Mouse (Mus musculus) forebrain, embryonic 15.5 days (tissue): Measurements from ENCODE around the gene Rsrp1. TPM values are rescaled to one million over a fixed set of nuclear protein-coding genes. Genes with fewer than 3 reads are reported as not detected.

Experiments
- ATAC-seq: fragments of 200-750 bp; cut with Nextera tagmentation; replicated peaks from 2 replicates; pipeline ENCODE4 v1.8.0; 2017; ENCODE audit warnings: mild to moderate bottlenecking, moderate TSS enrichment, moderate library complexity
- H3K27ac ChIP-seq: fragments of 300-500 bp; sonication (generic); replicated peaks from 2 replicates; pipeline ENCODE4 v1.5.1; 2015; ENCODE audit warnings: mild to moderate bottlenecking, inconsistent platforms
- H3K27me3 ChIP-seq: fragments of 300-500 bp; sonication (generic); 2 replicates; pipeline ENCODE4 v1.6.1; 2015; ENCODE audit warnings: inconsistent platforms
- H3K36me3 ChIP-seq: fragments of 300-500 bp; sonication (generic); 2 replicates; pipeline ENCODE4 v1.6.1; 2015; ENCODE audit warnings: mild to moderate bottlenecking, inconsistent platforms
- H3K4me1 ChIP-seq: fragments of 300-500 bp; sonication (generic); 2 replicates; pipeline ENCODE4 v1.6.1; 2015; ENCODE audit warnings: inconsistent platforms
- H3K4me2 ChIP-seq: fragments of 300-500 bp; sonication (generic); replicated peaks from 2 replicates; pipeline ENCODE4 v1.6.1; 2015; ENCODE audit warnings: mild to moderate bottlenecking, inconsistent platforms
- H3K4me3 ChIP-seq: fragments of 300-500 bp; sonication (generic); 2 replicates; pipeline ENCODE4 v1.5.1; 2015; ENCODE audit warnings: mild to moderate bottlenecking, inconsistent platforms
- H3K9ac ChIP-seq: fragments of 300-500 bp; sonication (generic); replicated peaks from 2 replicates; pipeline ENCODE4 v1.6.1; 2015; ENCODE audit warnings: mild to moderate bottlenecking, inconsistent platforms
- H3K9me3 ChIP-seq: fragments of 300-500 bp; sonication (generic); 2 replicates; pipeline ENCODE4 v1.6.1; 2016; ENCODE audit warnings: inconsistent platforms
- WGBS: fragments of 180-500 bp; shearing (Covaris S2); methylation state at CpG from one replicate; pipeline ENCODE4 v1.1.7; 2015; ENCODE audit warnings: mixed read lengths; 5-methylcytosine and 5-hydroxymethylcytosine counted together
- polyA plus RNA-seq: library from polyadenylated mRNA; unstranded; fragments of >200 nt; fragmentation: Nextera tagmentation; extraction: Ambion mirVana; gene quantifications from 2 replicates; pipeline ENCODE4 v1.2.1, GENCODE M21; 2015

Rsrp1 gene
- polyA plus RNA-seq, 1 experiment from 2014 or later, result 574 TPM

DNA sequence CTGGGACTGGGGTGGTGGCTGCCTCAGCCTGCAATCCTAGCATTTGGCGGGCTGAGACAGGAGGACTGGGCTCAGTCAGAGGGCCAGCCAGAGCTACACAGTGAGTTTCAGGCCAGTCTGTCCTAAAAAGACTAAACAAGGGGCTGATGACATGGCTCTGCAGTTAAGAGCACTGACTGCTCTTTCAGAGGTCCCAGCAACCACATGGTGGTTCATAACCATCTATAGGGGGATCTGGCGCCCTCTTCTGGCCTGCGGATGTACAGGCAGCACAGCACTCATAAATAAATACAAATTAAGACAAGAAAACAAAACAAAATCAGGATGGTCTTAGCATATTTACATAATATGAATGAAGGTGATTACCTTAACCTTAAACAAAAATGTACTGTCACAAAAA, 10.0 kb upstream of the Rsrp1 start:
- Histone ChIP-seq H3K4me2 (peak overlapping the region; percentile 68), H3K4me1 (peaks cover 24% of the 10 kb centered on the region), H3K4me3 (peak overlapping the region; percentile 97), H3K27ac (no peak overlapping the region), H3K9ac (peak overlapping the region; percentile 94), H3K9me3 (no peaks in the 10 kb centered on the region), H3K27me3 (no peaks in the 10 kb centered on the region), H3K36me3 (peaks cover 28% of the 10 kb centered on the region)
- ATAC-seq, result no peak
- 26% methylated on average over 3 of the region's 3 CpGs for WGBS

DNA sequence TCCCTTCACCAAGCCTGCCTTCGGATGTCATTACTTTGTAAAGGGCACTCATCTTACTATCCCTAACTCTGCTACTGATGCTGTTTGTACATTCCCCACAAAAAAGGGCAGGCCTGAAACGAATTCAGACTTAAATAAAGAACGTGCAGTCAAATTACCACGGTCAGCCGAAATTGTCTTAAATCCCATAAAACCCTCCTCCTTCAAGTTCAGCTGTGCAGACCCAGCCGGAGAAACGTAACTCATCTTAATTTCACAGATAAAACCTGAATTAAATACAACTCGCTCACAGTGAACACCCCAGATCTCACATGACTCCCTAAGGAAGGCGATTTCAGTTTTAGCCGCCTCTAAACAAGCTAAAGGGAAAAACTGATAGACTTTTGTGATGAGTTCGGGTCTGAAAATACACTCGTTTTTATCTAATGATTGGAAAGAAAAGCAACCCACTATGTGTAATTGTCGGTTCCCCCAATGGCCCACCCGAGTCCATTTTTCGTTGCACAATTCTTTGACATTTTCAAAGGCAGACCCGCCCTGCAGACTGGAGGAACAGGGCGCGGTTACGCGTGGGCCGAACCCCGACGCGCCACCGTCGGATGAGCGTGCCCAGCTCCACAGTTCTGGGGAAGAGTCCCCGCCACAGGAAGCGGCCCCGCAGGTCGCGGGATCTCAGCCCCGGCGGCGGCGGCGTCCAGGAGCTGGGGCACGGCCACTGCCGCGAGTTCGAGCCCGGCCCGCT, 9.1 kb upstream of the Rsrp1 start:
- peak; percentile 82 for ATAC-seq
- H3K4me1 ChIP-seq, result peaks cover 24% of the 10 kb centered on the region
- H3K4me3 ChIP-seq, result peak overlapping the region; percentile 97
- peak overlapping the region; percentile 94 for H3K9ac ChIP-seq
- H3K36me3 ChIP-seq, result peaks cover 19% of the 10 kb centered on the region
- no peaks in the 10 kb centered on the region for H3K9me3 ChIP-seq
- WGBS, result under 1% methylated on average over 43 of the region's 43 CpGs
- H3K27me3 ChIP-seq, result no peaks in the 10 kb centered on the region
- H3K4me2 ChIP-seq, result peak overlapping the region; percentile 68
- peak overlapping the region; percentile 92 for H3K27ac ChIP-seq

DNA sequence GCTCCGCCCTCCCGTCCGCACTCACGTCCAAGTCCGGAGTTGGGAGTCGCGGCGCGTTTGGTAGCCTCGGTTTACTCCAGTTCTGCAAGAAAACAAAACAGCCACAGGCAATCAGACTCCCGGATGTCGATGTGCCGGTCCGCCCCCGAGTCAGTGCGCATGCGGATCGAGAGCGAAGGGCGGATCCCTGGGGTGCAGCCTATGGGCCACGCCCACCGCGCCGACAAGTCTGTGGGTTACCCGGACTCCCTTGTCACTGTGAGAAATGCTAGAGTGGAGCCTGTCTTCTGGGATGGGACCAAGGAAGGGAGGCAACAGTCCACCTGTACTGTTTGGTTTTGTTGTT, 8.6 kb upstream of the Rsrp1 start, which contains the start of gene Tmem50a:
Gene Tmem50a, minus strand, starts transcription at position 161 of the 346 bp plus-strand sequence.
- H3K4me3 ChIP-seq, result peak within 1 kb of the TSS; percentile 97
- peaks cover 14% of the 10 kb centered on the region for H3K36me3 ChIP-seq
- WGBS, result under 1% methylated on average over 25 of the region's 25 CpGs
- peak within 1 kb of the TSS; percentile 68 for H3K4me2 ChIP-seq
- ATAC-seq, result peak; percentile 95
- H3K27ac ChIP-seq, result peak within 1 kb of the TSS; percentile 92
- peaks cover 24% of the 10 kb centered on the region for H3K4me1 ChIP-seq
- H3K27me3 ChIP-seq, result no peaks in the 10 kb centered on the region
- no peaks in the 10 kb centered on the region for H3K9me3 ChIP-seq
- peak within 1 kb of the TSS; percentile 94 for H3K9ac ChIP-seq

DNA sequence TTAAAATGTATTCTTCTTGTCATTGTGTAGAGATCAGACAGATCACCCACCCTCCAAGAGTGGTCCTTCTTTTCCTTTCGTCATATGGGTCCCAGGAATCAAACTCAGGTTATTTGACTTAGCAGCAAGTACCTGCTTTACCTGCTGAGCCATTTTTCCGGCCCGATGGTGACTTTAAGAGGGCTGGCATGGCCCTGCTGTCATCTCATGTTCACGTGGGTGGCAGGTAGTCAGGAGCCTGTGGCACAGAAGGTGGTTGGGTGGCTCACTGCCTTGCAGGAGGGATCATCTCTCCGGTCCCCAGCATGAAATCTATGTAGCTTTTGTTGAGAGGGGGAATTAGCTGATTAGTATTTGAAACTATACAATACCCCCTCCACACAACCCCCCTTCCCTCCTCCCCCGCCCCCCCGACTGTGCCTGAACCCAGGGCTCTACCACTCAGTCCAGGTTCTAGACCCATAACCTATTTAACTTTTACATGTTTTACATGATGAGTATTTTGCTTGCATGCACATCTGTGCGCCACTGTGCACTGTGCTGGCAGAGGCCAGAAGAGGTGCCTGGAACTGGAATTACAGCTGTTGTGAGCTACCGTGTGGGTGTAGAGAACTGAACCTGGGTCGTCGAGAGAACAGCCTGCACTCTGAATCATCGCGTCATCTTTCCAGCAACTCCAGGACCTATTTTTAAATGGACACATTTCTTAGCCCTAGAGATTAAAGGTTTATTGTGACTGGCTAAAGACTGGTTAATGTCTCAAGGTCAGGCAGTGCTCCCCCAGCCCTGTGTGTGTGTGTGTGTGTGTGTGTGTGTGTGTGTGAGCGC, 8.0 kb upstream of the Rsrp1 start:
- peak; percentile 53 for ATAC-seq
- peak overlapping the region; percentile 92 for H3K27ac ChIP-seq
- 53% methylated on average over 14 of the region's 14 CpGs for WGBS

DNA sequence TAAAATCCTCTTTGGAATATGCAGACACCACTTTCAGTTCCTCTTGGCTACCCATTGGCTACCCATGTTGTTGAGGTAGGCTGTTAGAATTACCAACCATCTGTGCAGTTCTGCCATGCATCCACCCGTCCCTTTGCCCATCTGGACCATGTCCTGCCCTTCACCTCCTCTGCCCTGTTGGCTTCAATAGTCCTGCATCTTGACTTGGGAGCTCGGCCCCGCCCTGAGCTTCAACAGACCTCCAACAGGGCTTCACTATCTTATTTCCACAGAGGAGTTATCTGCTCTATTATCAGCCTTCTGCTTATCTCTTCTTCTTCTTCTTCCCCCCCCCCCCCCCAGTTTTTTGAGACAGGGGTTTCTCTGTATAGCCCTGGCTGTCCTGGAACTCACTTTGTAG, 6.2 kb upstream of the Rsrp1 start:
- 80% methylated on average over 3 of the region's 3 CpGs for WGBS
- Histone ChIP-seq H3K27ac (no peak overlapping the region), H3K9ac (no peak overlapping the region), H3K9me3 (no peaks in the 10 kb centered on the region), H3K4me3 (no peak overlapping the region), H3K27me3 (no peaks in the 10 kb centered on the region), H3K36me3 (0 out of 2 replicates have a peak, but pooled peaks cover 2% of the 10 kb centered on the region), H3K4me1 (peaks cover 24% of the 10 kb centered on the region), H3K4me2 (no peak overlapping the region)
- ATAC-seq, result no peak

More for the DNA sequence above, 8.0 kb upstream of the Rsrp1 start:
- Histone ChIP-seq H3K9ac (peak overlapping the region; percentile 94), H3K36me3 (peaks cover 12% of the 10 kb centered on the region), H3K4me1 (peaks cover 24% of the 10 kb centered on the region), H3K27me3 (no peaks in the 10 kb centered on the region), H3K9me3 (no peaks in the 10 kb centered on the region), H3K4me3 (peak overlapping the region; percentile 97), H3K4me2 (peak overlapping the region; percentile 68)

DNA sequence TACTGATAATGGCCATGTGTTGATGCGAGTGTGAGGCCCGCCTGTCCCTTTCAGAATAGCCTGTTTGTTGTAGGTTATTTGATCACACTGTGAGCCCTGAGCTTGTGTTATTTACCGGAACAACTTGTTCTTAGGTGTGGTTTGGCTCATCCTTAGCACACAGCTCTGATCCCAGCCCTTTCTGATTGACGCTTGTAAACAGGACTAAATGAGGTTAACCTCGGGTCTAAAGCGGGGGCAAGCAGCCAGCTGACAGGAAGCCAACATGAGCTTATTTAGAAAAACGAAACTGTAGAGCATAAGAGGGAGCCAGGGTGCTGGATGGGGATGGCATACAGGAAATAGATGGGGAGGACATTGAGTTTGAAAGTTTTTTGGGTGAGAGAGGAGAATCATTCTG, 5.0 kb upstream of the Rsrp1 start:
- Histone ChIP-seq H3K27me3 (no peaks in the 10 kb centered on the region), H3K9ac (no peak overlapping the region), H3K4me2 (no peak overlapping the region), H3K27ac (no peak overlapping the region), H3K36me3 (no peaks in the 10 kb centered on the region), H3K9me3 (no peaks in the 10 kb centered on the region), H3K4me1 (peaks cover 22% of the 10 kb centered on the region), H3K4me3 (no peak overlapping the region)
- ATAC-seq, result no peak
- WGBS, result 65% methylated on average over 7 of the region's 7 CpGs

DNA sequence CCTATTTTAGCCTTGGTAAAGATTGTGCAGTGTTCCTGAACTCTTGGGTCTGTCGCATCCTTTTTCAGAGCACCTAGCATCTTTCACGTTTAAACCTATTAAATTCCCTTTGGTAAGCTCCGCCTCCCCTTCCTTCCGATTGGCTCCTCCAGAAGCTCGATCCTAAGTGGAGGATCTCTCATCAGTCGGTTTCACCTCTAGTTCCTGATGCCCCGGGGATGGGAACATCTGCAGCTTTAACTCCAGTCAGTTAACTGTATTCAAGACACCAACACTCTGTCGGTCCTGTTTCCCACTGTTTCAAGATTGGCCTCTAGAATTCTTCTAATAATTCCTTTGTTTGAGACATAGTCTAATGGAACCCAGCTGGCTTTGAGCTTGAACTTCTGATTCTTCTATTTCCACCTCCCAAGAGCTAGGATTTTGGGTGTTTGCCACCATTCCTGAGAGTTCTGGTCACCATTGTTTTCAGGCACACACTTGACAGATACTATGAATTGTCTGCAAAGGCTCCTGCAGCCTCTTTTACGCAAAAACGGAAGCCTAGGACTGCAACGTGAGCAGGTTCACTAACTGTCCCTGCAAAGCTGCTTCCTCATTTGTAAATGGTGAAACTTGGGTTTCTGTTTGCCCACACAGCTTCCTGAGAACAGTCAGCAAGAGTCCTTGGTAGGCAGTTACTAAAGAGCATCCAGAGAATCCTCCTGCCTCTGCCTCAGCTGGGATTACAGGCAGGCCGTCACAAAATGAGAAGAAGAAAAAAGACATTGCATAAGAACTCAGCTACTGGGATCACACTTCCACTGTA, 3.5 kb upstream of the Rsrp1 start:
- no peak overlapping the region for H3K4me3 ChIP-seq
- H3K9ac ChIP-seq, result no peak overlapping the region
- H3K27ac ChIP-seq, result no peak overlapping the region
- no peaks in the 10 kb centered on the region for H3K9me3 ChIP-seq
- no peak for ATAC-seq
- peaks cover 19% of the 10 kb centered on the region for H3K4me1 ChIP-seq
- no peaks in the 10 kb centered on the region for H3K27me3 ChIP-seq
- H3K36me3 ChIP-seq, result no peaks in the 10 kb centered on the region
- WGBS, result 46% methylated on average over 12 of the region's 12 CpGs
- H3K4me2 ChIP-seq, result no peak overlapping the region

DNA sequence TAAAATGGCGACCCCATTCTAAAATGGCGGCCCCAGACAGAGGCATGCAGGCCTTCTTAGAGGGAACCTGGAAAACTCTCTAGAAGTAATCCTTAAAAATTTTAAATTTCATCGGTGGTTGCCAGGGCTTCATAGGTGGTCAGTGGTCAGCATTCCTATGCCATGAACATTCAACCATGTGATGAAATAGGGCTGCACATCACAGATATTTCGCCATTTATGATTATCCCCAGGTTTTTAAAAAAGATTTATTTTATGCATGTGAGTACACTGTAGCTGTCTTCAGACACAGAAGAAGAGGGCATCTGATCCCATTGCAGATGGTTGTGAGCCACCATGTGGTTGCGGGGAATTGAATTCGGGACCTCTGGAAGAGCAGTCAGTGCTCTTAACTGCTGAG, 2.8 kb upstream of the Rsrp1 start:
- H3K4me3 ChIP-seq, result no peak overlapping the region
- no peak overlapping the region for H3K9ac ChIP-seq
- H3K4me2 ChIP-seq, result no peak overlapping the region
- H3K9me3 ChIP-seq, result no peaks in the 10 kb centered on the region
- no peak for ATAC-seq
- H3K27ac ChIP-seq, result no peak overlapping the region
- no peaks in the 10 kb centered on the region for H3K27me3 ChIP-seq
- H3K36me3 ChIP-seq, result peaks cover 5% of the 10 kb centered on the region
- H3K4me1 ChIP-seq, result peaks cover 18% of the 10 kb centered on the region
- 98% methylated on average over 6 of the region's 6 CpGs for WGBS

DNA sequence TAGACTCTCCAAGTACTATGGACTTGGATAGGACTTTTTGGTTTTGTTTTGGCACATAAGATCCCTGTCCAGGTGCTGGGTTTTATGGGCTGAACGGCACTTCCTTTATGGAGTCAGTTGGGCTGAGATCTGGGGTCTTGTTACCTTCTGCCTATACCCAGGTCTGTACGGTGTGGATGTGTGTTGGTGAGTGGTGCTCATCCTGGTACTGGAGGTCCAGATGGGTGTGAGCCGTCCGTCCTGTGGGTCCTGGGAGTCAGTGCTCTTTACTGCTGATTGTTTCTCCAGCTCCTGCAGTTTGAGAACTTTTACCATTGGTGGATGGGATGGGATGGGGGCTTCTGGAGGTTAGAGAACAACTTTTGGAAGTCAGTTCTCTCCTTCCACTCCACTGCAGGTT, 1.7 kb upstream of the Rsrp1 start:
- H3K27me3 ChIP-seq, result no peaks in the 10 kb centered on the region
- no peak overlapping the region for H3K27ac ChIP-seq
- no peak overlapping the region for H3K9ac ChIP-seq
- peaks cover 27% of the 10 kb centered on the region for H3K4me1 ChIP-seq
- no peak overlapping the region for H3K4me3 ChIP-seq
- ATAC-seq, result no peak
- 93% methylated on average over 4 of the region's 4 CpGs for WGBS
- H3K9me3 ChIP-seq, result no peaks in the 10 kb centered on the region
- H3K36me3 ChIP-seq, result peaks cover 15% of the 10 kb centered on the region
- no peak overlapping the region for H3K4me2 ChIP-seq

DNA sequence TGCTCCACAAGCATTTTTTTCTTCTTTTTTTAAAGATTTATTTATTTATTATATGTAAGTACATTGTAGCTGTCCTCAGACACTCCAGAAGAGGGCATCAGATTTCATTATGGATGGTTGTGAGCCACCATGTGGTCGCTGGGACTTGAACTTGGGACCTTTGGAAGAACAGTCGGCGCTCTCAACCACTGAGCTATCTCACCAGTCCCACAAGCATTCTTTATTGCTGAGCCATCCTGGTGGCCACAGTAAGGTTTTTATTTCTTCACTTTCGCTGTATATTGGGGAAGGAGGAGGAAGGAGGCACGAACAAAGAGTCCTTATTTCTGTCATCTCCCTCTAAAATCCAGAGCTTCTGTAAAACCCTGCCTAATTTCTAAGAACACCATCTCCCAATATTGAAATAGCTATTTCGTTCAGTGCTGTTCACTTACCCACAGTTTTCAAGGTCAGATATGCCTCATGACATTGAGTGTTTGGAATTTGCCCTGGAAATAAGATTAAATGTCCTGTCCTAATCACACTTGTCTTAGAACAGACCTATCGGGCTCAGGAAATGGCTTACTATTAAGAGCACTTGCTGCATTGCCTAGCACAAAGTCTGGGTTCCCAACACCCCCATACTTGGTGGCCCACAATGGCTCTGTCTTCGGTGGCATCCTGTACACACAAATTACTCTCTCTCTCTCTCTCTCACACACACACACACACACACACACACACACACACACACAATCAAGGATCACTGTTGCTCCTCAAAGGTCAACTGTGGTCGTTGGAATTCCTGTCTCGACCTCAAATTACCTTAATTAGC, 1.1 kb upstream of the Rsrp1 start:
- no peak; the same call in 1 of the 2 replicates for ATAC-seq
- Histone ChIP-seq H3K4me3 (peak overlapping the region; percentile 95), H3K4me2 (peak overlapping the region; percentile 53), H3K27me3 (no peaks in the 10 kb centered on the region), H3K27ac (peak overlapping the region; percentile 88), H3K9ac (peak overlapping the region; percentile 54), H3K4me1 (peaks cover 30% of the 10 kb centered on the region), H3K36me3 (peaks cover 20% of the 10 kb centered on the region), H3K9me3 (no peaks in the 10 kb centered on the region)
- 57% methylated on average over 10 of the region's 10 CpGs for WGBS

DNA sequence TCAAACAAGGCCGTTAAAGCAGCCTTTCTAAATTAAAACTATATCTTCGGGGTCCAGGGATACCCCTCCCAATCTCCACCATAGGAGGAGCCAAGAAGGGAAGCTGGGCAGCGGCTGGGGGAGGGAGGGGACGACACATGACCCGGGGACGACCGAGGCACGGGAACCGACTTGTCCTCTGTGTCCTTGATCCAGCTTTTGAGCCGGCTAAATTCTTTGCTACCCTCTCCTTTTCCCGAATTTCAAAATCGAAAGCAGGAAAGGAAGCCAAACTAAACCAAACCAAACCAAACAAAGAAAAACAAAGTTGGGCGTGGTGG, 507 bp upstream of the Rsrp1 start:
- ATAC-seq, result peak; percentile 59

More for the DNA sequence above, 507 bp upstream of the Rsrp1 start:
- Histone ChIP-seq H3K27ac (peak overlapping the region; percentile 88), H3K36me3 (peaks cover 26% of the 10 kb centered on the region), H3K9ac (peak overlapping the region; percentile 54), H3K4me3 (peak overlapping the region; percentile 95), H3K4me2 (peak overlapping the region; percentile 53), H3K27me3 (no peaks in the 10 kb centered on the region), H3K4me1 (peaks cover 30% of the 10 kb centered on the region), H3K9me3 (no peaks in the 10 kb centered on the region)
- 0% methylated on average over 13 of the region's 13 CpGs for WGBS
